Mouse (Mus musculus) brain, adult 2 months (tissue): ENCODE data around the gene Gorasp1.
A peak's percentile ranks its signal among the peaks of the same experiment; 100 is the strongest.

Experiments
- DNase-seq: peaks from one replicate; pipeline ENCODE4 v3.0.0; 2011; ENCODE audit warnings: low read depth, low spot score

Gene Gorasp1

DNA sequence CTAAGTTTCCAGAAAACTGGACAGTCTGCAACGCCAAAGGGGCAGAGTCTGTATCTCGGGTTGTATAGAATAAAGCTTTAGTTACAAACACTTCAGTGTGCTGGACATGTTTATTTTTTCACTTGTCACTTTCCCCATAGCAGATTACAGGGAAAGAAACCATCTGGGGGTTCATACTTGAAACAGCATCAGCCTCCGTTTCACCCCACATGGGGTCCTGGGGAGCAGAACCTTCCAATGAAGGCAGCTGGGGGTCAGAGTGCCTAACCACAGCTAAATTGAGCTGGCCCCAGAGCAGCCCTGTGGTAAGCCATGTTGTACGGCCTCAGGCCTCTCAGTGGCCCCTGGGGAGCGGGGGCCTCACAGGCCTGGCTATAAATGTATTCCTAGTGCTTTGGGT lies 10.9 kb downstream of the Gorasp1 start:
- no peak for DNase-seq

DNA sequence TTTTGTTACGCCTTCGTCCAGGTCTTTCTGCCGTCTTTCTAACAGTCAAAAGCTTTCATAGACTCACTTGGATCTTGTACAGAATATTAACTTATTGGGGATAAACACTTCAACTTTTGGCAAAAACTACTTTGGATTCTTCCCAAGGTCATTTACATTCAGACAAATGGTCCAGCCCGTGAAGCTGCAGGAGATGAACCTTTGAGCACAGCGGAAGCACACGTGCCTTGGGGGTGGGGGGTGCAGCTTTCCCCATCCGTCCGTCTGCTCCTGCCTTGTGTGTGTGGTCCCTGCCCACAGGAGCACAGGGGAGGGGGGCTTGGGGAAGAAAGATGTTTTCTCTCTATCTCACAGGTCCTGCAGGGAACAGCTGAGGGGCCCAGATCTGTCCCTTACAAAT lies 11.6 kb downstream of the Gorasp1 start:
- DNase-seq, result no peak

DNA sequence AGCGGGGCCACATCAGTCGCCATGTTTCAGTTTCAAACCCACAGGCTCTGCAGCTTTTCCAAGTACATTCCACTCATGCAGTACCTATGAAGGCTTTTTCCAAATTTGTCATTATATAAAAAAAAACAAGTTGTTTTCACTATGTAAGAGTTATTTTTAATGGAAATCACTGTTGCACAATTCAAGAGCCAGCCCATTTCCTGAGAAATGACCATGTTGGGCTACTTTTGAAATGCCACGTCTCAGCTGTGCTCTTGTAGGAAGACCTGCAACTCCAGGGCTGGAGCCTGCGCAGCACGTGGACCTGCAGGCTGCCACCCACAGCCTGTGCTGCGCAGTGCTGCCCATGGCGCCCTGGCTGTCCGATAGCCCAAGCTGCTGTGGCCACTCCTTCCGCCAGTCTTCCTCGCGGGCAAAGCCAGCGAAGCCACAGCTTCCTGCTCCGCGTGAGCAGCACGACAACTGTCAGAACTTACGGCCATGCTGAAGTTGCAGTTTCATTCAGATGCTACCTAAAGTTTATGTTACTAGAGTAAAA lies 12.2 kb downstream of the Gorasp1 start:
- peak; percentile 41 for DNase-seq

DNA sequence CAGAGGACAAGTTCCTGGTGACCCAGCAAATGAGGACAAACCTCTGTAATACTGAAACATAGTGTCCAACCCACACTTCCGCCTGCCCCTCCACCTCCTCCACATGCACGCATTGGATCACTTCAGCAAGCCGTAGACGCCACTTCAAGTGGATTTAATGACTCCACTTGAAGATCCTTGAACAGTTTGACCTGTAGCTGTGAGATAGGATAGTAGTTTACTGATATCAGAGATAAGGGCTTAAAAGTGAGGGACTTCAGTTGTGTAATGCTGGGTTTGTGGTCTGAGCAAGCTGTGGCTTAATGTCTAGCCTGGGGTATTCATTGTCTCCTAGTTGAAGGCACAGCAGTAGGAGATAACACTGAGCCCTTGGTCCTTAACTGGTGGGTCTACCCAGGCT lies 13.9 kb downstream of the Gorasp1 start:
- DNase-seq, result no peak

DNA sequence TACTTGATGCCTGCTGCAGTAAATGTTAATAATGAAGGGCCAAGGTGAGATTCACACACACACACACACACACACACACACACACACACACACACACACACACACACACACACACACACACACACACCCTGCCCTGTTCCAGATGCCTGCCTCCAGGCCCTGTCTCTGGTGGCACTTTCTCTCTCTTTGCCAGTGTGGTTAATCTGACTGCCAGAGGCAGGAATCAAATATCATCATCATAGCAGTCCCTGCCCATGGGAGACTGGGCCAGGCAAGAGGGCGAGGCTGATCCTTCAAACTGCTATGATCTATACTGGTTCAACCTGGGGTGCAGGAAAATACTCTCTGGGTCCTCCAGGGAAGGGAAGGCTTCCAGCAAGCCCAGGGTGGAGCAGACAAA lies 17.5 kb downstream of the Gorasp1 start:
- DNase-seq, result no peak

DNA sequence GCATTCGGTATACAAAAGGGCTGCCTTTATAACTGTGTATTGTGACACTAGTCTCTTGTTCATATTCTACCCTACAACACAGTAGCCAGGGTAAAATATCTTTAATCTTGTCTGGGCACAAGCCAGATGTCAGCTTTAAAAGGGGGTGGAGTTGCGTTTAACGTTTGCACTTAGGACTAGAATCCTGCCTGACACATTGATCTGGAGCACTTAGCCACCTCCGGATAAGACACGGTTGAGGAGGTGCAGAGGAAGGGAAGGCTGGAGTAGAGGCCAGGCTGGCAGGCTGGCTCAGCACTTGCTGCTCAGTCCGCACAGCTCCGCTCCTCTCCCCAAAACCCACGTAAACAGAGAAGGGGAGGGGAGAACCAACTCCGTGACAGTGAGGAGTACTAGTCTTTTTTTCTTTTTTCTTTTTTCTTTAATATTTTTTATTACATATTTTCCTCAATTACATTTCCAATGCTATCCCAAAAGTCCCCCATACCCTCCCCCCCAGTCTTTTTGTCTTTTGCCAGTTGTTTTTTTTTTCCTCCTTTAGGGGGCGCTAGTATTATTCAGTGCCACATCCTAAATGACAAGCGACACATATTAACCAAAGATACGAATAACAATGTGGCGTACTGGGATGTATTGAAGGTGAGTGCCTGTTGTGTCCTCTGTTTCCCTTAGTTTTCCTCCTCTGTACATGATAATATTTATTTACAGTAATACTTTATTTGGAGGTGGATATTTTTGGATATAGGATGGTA lies 24.1 kb downstream of the Gorasp1 start:
- DNase-seq, result no peak

DNA sequence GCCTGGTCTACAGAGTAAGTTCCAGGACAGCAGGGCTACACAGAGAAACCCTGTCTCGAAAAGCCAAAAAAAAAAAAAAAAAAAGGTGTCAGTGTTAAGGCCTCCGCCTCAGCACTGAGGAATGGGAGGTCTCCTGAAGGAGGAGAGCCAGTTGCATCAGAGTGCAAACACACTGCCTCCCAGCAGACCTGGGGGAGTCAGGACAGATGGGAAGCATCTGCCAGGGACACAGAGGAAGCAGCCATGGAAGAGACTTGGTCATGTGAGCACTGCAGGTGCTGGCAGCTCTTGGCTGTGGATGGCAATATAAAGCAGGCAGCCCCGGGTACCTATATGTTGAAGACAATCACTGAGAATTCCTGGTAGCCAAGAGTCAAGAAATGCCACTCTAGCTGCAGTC lies 27.4 kb downstream of the Gorasp1 start:
- DNase-seq, result peak; percentile 70

DNA sequence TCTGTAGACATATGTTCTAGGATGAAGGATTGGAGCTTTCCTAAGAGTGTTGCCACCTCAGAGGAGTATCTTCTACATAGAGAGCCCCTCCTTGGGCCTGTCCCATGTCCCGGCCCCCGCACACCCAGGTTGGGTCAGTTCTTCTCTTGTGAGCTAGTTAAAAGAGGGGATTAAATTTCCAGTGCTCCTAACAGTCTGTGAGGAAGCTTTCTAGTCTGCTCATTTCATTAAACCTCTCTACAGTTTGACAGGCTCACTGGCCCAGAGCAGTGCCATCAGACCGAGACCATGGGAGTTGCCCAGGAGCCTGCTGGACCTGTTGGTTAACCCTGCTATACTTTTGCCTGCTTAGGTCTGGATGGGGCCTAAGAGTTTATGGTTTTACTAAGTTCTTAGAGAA lies 28.7 kb downstream of the Gorasp1 start:
- DNase-seq, result no peak

DNA sequence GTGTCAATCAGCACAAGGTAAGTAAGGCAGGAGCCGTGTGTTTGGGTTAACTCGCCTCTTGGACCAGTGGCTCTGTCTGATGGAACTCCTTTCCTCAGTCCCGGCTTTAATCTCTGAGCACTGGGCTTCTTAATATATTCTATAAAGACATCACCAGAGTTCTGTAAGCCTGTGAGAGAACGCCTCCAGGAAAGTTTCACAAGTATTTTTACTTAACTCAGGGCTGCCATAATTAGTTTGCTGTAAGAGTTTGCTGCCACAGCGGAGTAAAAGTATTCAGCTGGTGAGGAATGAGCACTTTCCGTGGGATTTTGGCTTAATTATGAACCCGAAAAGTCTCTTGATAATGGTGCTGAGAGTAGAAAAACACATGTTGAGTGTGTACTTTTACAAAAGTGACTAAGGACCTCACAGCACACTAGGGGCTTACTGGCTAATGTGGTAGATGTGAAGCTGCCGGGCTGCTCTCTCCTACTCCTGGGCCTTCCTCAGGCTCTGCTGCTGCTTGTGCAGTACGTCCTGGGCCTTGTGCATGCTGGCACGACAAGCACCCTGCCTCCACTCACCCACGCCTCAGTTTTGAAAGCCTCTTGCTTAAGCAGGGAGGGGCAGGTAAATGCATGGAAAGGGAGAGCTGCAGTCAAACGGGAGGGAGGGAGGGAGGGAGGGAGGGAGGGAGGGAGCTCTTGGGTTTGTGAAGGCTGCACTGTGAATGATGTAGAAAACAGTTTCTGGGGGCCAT lies 34.8 kb downstream of the Gorasp1 start:
- peak; percentile 63 for DNase-seq

DNA sequence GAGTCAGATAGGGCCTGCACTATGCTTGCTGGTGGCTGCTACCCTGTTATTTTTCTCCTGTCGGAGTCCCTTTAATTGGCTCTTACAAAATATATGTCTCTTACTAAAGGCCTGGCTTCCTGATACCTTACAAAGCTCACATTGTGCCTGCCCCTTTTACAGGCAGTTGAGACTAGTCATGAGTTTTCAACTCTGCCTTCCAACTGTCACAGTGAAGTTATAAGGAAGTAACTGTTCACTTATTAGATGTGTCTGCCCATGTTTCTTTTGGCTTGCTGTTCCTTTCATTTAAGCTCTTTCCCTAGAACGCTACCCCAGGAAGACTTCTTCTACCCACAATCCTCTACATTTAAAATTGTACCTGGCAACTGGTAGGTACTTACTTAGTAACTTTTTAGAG lies 37.9 kb downstream of the Gorasp1 start:
- DNase-seq, result no peak

DNA sequence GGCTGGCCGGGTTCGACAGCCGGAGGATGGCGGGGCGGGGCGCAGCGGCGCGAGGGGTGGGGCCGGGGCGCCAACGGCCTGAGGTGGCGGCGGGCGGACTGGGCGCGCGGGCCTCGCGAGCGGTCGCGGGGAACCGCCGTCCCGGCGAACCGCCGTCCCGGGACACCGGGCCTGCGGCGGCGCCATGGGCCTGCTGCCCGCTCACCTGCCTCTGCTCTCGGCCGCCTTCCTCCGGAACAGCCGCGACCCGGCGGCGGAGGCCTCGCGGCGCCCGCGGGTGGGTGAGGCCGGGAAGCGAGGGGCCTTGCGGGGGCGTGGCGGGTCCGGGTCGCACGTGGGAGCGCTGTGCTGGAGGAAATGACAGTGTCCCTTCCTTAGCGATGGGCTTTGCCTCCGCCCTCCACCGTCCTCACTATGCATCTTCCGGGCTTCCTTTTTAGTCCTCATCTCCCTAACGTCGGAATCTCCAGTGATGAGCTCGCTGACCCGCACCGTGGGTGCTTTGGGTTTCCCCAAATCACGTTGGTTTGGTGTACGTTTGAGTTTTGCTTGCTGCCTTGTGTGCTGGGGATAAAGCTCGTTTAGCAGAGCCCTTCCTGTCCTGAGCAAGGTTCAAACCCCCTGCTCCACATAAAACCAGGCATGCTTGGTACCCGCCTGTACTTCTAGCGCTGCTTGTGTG lies 42.2 kb downstream of the Gorasp1 start:
- peak; percentile 16 for DNase-seq

DNA sequence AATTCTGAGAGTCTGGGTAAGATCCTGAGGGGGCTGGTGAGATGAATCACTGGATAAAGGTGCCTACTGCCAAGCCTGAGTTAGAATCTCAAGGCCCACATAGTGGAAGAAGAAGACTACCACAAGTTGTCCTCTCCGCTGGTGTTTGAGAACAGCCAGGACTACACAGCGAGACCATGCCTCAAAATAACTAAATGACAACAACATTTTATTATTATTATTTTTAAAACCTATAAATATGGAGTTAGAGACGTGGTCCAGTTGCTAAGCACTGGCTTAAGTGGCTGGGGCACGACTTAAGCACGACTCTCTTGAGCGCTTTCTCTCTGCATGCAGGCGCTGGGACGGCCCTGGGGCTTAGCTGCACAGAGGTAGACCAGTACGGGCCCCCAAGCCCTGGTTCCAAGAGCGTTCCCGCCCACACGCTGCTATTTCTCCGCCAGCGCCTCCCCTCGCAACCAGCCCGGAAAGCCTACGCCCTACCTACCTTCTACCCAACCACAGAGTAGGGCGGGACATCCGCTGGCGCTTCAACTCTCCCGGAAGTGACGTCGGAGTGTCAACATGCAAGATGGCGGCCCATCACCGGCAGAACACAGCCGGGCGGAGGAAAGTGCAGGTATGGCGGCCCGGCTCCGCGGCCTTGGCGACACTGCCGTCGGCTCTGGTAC lies 42.9 kb downstream of the Gorasp1 start, which contains the start of gene Wdr48:
Wdr48 (plus strand) TSS at position 540 of the 671 bp plus-strand sequence.
- DNase-seq, result peak; percentile 99

DNA sequence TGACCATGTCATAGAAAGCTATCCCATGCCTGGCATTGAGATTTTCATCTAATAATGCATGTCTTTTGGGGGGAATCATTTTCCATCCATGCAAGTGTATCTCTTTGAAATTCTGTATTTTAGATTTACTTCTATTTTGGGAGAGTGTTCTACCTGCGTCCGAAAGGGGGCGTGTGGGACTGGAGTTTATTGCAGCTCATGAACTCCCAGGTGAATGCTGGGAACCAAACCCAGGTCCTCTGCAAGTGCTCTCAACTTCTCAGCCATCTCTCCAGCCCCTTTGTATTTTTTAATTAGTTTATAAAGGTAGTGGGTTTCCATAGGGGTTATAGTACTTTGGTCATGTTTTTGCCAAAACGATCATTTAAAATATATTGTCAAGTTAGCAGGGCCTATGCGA lies 43.5 kb downstream of the Gorasp1 start:
- DNase-seq, result no peak

DNA sequence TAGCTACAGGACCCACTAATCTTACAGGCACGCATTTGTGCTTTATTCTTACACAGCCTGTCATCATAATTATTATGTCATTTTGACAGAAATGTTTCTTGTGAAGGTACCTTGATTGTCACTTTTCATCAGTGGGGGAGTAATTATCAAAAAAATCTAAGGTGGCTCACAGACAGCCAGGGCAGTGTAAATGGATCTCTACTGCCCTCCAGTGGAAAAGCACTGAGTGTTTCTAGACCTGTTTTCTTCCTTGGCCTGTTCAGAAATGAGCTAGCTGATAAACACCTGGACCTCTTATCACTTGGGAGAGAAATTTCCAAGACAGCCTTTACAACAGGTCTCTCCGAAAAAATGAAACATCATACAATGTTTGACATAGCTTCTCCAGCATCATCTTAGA lies 46.7 kb downstream of the Gorasp1 start:
- peak; percentile 68 for DNase-seq

DNA sequence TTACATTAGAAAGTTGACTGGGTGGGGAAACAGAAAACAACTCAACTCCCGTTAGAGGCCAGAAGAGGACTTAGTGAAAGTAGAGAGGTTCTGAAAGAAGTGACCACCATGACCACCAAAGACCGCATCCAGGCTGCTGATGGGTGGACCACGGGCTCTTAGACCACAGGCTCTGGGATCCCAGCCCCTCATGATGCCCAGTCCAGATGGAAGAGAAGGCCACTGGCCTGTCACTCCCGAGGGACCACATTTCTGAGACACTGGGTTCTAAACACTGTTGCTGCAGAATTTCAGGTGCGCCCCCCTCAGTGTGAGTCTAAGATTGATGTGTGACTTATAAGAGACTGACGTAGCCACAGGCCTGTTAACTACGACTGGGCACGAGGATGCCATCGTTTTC lies 47.9 kb downstream of the Gorasp1 start:
- no peak for DNase-seq

DNA sequence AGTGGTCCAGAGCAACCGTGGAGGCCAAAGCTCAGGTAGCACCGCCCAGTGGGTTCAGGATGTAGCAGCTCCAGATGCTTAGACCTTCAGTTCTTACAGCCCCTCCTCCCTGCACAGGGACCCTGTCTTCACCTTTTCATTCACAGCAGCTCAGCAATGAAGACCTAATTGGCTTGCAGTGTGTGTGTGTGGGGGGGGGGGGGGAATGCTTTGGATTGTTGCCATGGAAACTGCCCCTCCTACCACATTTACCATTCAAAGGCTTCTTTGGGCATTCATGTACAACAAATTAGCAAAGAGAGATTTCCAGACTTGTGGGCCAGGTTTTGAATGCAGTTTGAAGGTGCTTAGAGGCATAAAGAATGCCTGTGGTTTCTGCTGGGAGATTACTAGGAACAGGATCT lies 48.5 kb downstream of the Gorasp1 start:
- peak; percentile 19 for DNase-seq

DNA sequence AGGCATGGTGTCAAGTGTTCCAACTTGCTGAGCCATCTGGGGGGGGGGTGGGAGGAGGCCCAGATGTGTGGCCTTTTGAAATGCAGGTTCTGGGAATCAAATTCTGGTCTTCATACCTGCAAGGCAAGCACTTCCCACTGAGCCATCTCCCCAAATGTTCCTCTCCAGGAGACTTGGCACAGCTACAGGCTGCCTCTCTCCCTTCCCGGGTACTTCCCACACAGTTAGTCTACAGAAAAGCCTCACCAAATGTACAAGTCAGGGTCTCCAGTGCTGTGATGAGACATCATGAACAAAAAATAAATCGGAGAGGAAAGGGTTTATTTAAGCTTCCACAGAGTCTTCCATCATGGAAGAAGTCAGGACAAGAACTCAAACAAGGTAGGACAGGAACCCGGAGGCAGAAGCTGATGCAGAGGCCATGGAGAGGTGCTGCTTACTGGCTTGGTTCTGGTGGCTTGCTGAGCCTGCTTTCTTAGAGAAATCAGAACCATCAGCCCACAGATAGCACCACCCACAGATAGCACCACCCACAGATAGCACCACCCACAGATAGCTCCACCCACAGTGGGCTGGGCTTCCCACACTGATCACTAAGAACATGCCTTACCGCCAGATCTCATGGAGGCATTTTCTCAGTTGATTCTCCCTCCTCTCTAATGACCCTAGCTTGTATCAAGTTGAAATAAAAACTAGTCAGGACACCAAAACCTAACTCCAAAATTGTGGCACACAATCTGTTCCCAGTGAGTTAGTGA lies 50.0 kb downstream of the Gorasp1 start:
- DNase-seq, result peak; percentile 59
